Mouse (Mus musculus): ENCODE measurements around the gene Ank2. TPM values are rescaled to one million over a fixed set of nuclear protein-coding genes. Genes with fewer than 3 reads are reported as not detected.

The Ank2 gene
- polyA plus RNA-seq, 1 experiment from 2014 or later: 118 TPM

GRCm38 (mm10) chr3:127034983-127035382 is 464.2 kb downstream of the Ank2 start:
- no peaks in the 10 kb centered on the region for H3K36me3 ChIP-seq (ENCODE audit: control insufficient read depth, insufficient read depth, low read length)
- no peak overlapping the region for H3K27ac ChIP-seq (ENCODE audit: low read depth, low read length)
- DNase-seq (ENCODE audit: low spot score) (no peak), ATAC-seq (ENCODE audit: low FRiP score) (no peak)
- H3K4me1 ChIP-seq (replicated peaks; ENCODE audit: control insufficient read depth, insufficient read depth, low read length): no peaks in the 10 kb centered on the region
- H3K27me3 ChIP-seq (ENCODE audit: control insufficient read depth, insufficient read depth, low read length): no peaks in the 10 kb centered on the region
- H3K9me3 ChIP-seq (ENCODE audit: control insufficient read depth, low read length): no peaks in the 10 kb centered on the region
- no peak overlapping the region for H3K4me2 ChIP-seq (replicated peaks; ENCODE audit: low read depth, low read length)
- H3K4me3 ChIP-seq (ENCODE audit: low read depth, low read length): no peak overlapping the region
- H3K9ac ChIP-seq (ENCODE audit: low read depth, low read length): no peak overlapping the region
- 91% methylated on average over 3 of the region's 3 CpGs for WGBS

GRCm38 (mm10) chr3:127023992-127024391 is 475.2 kb downstream of the Ank2 start:
- H3K4me1 ChIP-seq (replicated peaks; ENCODE audit: control insufficient read depth, insufficient read depth, low read length): no peaks in the 10 kb centered on the region
- H3K4me2 ChIP-seq (replicated peaks; ENCODE audit: low read depth, low read length): no peak overlapping the region
- no peaks in the 10 kb centered on the region for H3K27me3 ChIP-seq (ENCODE audit: control insufficient read depth, insufficient read depth, low read length)
- H3K36me3 ChIP-seq (ENCODE audit: control insufficient read depth, insufficient read depth, low read length): no peaks in the 10 kb centered on the region
- no peak for ATAC-seq (ENCODE audit: low FRiP score)
- H3K9me3 ChIP-seq (ENCODE audit: control insufficient read depth, low read length): no peaks in the 10 kb centered on the region
- WGBS: 91% methylated on average over 4 of the region's 4 CpGs
- DNase-seq (ENCODE audit: low spot score): no peak
- no peak overlapping the region for H3K4me3 ChIP-seq (ENCODE audit: low read depth, low read length)
- H3K27ac ChIP-seq (ENCODE audit: low read depth, low read length): no peak overlapping the region
- no peak overlapping the region for H3K9ac ChIP-seq (ENCODE audit: low read depth, low read length)

GRCm38 (mm10) chr3:127020167-127020566 is 479.0 kb downstream of the Ank2 start:
- no peaks in the 10 kb centered on the region for H3K4me1 ChIP-seq (replicated peaks; ENCODE audit: control insufficient read depth, insufficient read depth, low read length)
- no peak overlapping the region for H3K27ac ChIP-seq (ENCODE audit: low read depth, low read length)
- ATAC-seq (ENCODE audit: low FRiP score) (no peak), DNase-seq (ENCODE audit: low spot score) (no peak)
- no peak overlapping the region for H3K9ac ChIP-seq (ENCODE audit: low read depth, low read length)
- no peaks in the 10 kb centered on the region for H3K9me3 ChIP-seq (ENCODE audit: control insufficient read depth, low read length)
- H3K36me3 ChIP-seq (ENCODE audit: control insufficient read depth, insufficient read depth, low read length): no peaks in the 10 kb centered on the region
- H3K4me2 ChIP-seq (replicated peaks; ENCODE audit: low read depth, low read length): no peak overlapping the region
- WGBS: 89% methylated on average over 1 of the region's 1 CpGs
- H3K27me3 ChIP-seq (ENCODE audit: control insufficient read depth, insufficient read depth, low read length): no peaks in the 10 kb centered on the region
- H3K4me3 ChIP-seq (ENCODE audit: low read depth, low read length): no peak overlapping the region

GRCm38 (mm10) chr3:127019728-127020127 is 479.4 kb downstream of the Ank2 start:
- DNase-seq (ENCODE audit: low spot score) (no peak), ATAC-seq (ENCODE audit: low FRiP score) (no peak)
- Histone ChIP-seq H3K9ac (ENCODE audit: low read depth, low read length) (no peak overlapping the region), H3K27ac (ENCODE audit: low read depth, low read length) (no peak overlapping the region), H3K4me3 (ENCODE audit: low read depth, low read length) (no peak overlapping the region), H3K4me1 (replicated peaks; ENCODE audit: control insufficient read depth, insufficient read depth, low read length) (no peaks in the 10 kb centered on the region), H3K9me3 (ENCODE audit: control insufficient read depth, low read length) (no peaks in the 10 kb centered on the region), H3K36me3 (ENCODE audit: control insufficient read depth, insufficient read depth, low read length) (no peaks in the 10 kb centered on the region), H3K27me3 (ENCODE audit: control insufficient read depth, insufficient read depth, low read length) (no peaks in the 10 kb centered on the region), H3K4me2 (replicated peaks; ENCODE audit: low read depth, low read length) (no peak overlapping the region)
- 89% methylated on average over 3 of the region's 3 CpGs for WGBS

- Histone ChIP-seq H3K36me3 (ENCODE audit: control insufficient read depth, insufficient read depth, low read length) (no peaks in the 10 kb centered on the region), H3K27ac (ENCODE audit: low read depth, low read length) (no peak overlapping the region), H3K27me3 (ENCODE audit: control insufficient read depth, insufficient read depth, low read length) (no peaks in the 10 kb centered on the region), H3K9me3 (ENCODE audit: control insufficient read depth, low read length) (no peaks in the 10 kb centered on the region), H3K9ac (ENCODE audit: low read depth, low read length) (no peak overlapping the region), H3K4me1 (replicated peaks; ENCODE audit: control insufficient read depth, insufficient read depth, low read length) (no peaks in the 10 kb centered on the region), H3K4me2 (replicated peaks; ENCODE audit: low read depth, low read length) (no peak overlapping the region), H3K4me3 (ENCODE audit: low read depth, low read length) (no peak overlapping the region)
- DNase-seq (ENCODE audit: low spot score) (no peak), ATAC-seq (ENCODE audit: low FRiP score) (no peak)
- 47% methylated on average over 6 of the region's 6 CpGs for WGBS
Measured at GRCm38 (mm10) chr3:127019109-127019508, 480.0 kb downstream of the Ank2 start.

GRCm38 (mm10) chr3:127017523-127017922 is 481.6 kb downstream of the Ank2 start:
- no peak overlapping the region for H3K27ac ChIP-seq (ENCODE audit: low read depth, low read length)
- 89% methylated on average over 3 of the region's 3 CpGs for WGBS
- H3K27me3 ChIP-seq (ENCODE audit: control insufficient read depth, insufficient read depth, low read length): no peaks in the 10 kb centered on the region
- H3K36me3 ChIP-seq (ENCODE audit: control insufficient read depth, insufficient read depth, low read length): no peaks in the 10 kb centered on the region
- no peaks in the 10 kb centered on the region for H3K4me1 ChIP-seq (replicated peaks; ENCODE audit: control insufficient read depth, insufficient read depth, low read length)
- DNase-seq (ENCODE audit: low spot score): no peak
- H3K4me3 ChIP-seq (ENCODE audit: low read depth, low read length): no peak overlapping the region
- ATAC-seq (ENCODE audit: low FRiP score): no peak
- no peaks in the 10 kb centered on the region for H3K9me3 ChIP-seq (ENCODE audit: control insufficient read depth, low read length)
- no peak overlapping the region for H3K4me2 ChIP-seq (replicated peaks; ENCODE audit: low read depth, low read length)
- H3K9ac ChIP-seq (ENCODE audit: low read depth, low read length): no peak overlapping the region

GRCm38 (mm10) chr3:127015596-127015995 is 483.6 kb downstream of the Ank2 start:
- no peaks in the 10 kb centered on the region for H3K4me1 ChIP-seq (replicated peaks; ENCODE audit: control insufficient read depth, insufficient read depth, low read length)
- H3K4me3 ChIP-seq (ENCODE audit: low read depth, low read length): no peak overlapping the region
- no peaks in the 10 kb centered on the region for H3K36me3 ChIP-seq (ENCODE audit: control insufficient read depth, insufficient read depth, low read length)
- 92% methylated on average over 6 of the region's 6 CpGs for WGBS
- no peak overlapping the region for H3K27ac ChIP-seq (ENCODE audit: low read depth, low read length)
- no peaks in the 10 kb centered on the region for H3K27me3 ChIP-seq (ENCODE audit: control insufficient read depth, insufficient read depth, low read length)
- H3K9me3 ChIP-seq (ENCODE audit: control insufficient read depth, low read length): no peaks in the 10 kb centered on the region
- no peak overlapping the region for H3K9ac ChIP-seq (ENCODE audit: low read depth, low read length)
- no peak for DNase-seq (ENCODE audit: low spot score)
- H3K4me2 ChIP-seq (replicated peaks; ENCODE audit: low read depth, low read length): no peak overlapping the region
- no peak for ATAC-seq (ENCODE audit: low FRiP score)

GRCm38 (mm10) chr3:127015175-127015574 is 484.0 kb downstream of the Ank2 start:
- DNase-seq (ENCODE audit: low spot score): no peak
- H3K9me3 ChIP-seq (ENCODE audit: control insufficient read depth, low read length): no peaks in the 10 kb centered on the region
- no peak overlapping the region for H3K27ac ChIP-seq (ENCODE audit: low read depth, low read length)
- H3K4me1 ChIP-seq (replicated peaks; ENCODE audit: control insufficient read depth, insufficient read depth, low read length): no peaks in the 10 kb centered on the region
- H3K27me3 ChIP-seq (ENCODE audit: control insufficient read depth, insufficient read depth, low read length): no peaks in the 10 kb centered on the region
- no peaks in the 10 kb centered on the region for H3K36me3 ChIP-seq (ENCODE audit: control insufficient read depth, insufficient read depth, low read length)
- no peak for ATAC-seq (ENCODE audit: low FRiP score)
- no peak overlapping the region for H3K9ac ChIP-seq (ENCODE audit: low read depth, low read length)
- 80% methylated on average over 6 of the region's 6 CpGs for WGBS
- no peak overlapping the region for H3K4me2 ChIP-seq (replicated peaks; ENCODE audit: low read depth, low read length)
- no peak overlapping the region for H3K4me3 ChIP-seq (ENCODE audit: low read depth, low read length)

- Histone ChIP-seq H3K9me3 (ENCODE audit: control insufficient read depth, low read length) (no peaks in the 10 kb centered on the region), H3K27me3 (ENCODE audit: control insufficient read depth, insufficient read depth, low read length) (no peaks in the 10 kb centered on the region)
- WGBS: 87% methylated on average over 4 of the region's 4 CpGs
Measured at GRCm38 (mm10) chr3:127013976-127014375, 485.2 kb downstream of the Ank2 start.

More at GRCm38 (mm10) chr3:127013976-127014375, 485.2 kb downstream of the Ank2 start:
- no peak overlapping the region for H3K27ac ChIP-seq (ENCODE audit: low read depth, low read length)
- no peak overlapping the region for H3K4me3 ChIP-seq (ENCODE audit: low read depth, low read length)
- DNase-seq (ENCODE audit: low spot score): no peak
- no peak for ATAC-seq (ENCODE audit: low FRiP score)
- H3K36me3 ChIP-seq (ENCODE audit: control insufficient read depth, insufficient read depth, low read length): no peaks in the 10 kb centered on the region
- H3K4me2 ChIP-seq (replicated peaks; ENCODE audit: low read depth, low read length): no peak overlapping the region
- H3K4me1 ChIP-seq (replicated peaks; ENCODE audit: control insufficient read depth, insufficient read depth, low read length): no peaks in the 10 kb centered on the region
- H3K9ac ChIP-seq (ENCODE audit: low read depth, low read length): no peak overlapping the region

All from hindbrain, embryonic 11.5 days (tissue).